Mouse (Mus musculus): ENCODE data around the gene Prkaca. TPM values are rescaled to one million over a fixed set of nuclear protein-coding genes. Genes with fewer than 3 reads are reported as not detected.

The Prkaca gene
- polyA plus RNA-seq, 1 experiment from 2014 or later = 39.9 TPM

DNA sequence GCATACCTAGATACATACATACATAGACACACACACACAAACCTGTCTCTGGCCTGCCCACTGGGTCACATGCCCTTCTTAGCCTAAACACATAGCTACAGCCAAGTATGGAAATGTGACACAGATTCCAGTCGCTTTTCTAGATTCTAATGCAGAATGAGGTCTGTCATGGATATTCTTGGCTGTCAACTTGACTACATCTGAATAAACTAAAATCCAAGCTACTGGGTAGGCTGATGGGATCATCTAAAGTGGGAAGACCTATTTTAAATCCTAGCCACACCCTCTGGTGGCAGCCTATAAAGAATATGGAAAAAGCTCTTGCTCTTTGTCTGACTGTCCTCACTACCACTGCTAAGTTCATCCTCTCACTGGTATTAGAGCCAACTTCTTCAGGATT is 30.3 kb upstream of the Prkaca start:
- WGBS (ENCODE audit: insufficient replicate concordance) = 40% methylated on average over 1 of the region's 1 CpGs
- Histone ChIP-seq H3K9me3 (replicated peaks; ENCODE audit: control insufficient read depth, low read length) (no peaks in the 10 kb centered on the region), H3K36me3 (ENCODE audit: control insufficient read depth, insufficient read depth) (no peaks in the 10 kb centered on the region)

DNA sequence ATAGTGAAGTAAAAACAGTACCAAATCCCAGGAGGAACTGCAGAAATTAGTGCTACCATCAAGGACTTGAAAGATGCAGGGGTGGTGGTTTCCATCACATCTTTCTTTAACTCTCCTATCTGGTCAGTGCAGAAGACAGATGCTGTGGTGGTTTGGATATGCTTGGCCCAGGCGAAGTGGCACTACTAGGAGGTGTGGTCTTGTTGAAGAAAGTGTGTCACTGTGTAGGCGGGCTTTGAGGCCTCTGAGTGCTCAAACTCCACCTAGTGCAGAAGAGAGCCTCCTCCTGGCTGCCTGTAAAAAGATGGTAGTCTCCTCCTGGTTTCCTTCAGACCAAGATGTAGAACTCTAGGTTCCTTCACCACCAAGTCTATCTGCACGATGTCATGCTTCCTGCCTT is 27.3 kb upstream of the Prkaca start:
- no peak overlapping the region for H3K27ac ChIP-seq (ENCODE audit: low read length)
- no peak overlapping the region for H3K4me2 ChIP-seq (ENCODE audit: low read depth, low read length)
- no peaks in the 10 kb centered on the region for H3K27me3 ChIP-seq (ENCODE audit: control insufficient read depth, insufficient read depth, low read depth, low read length)
- no peak overlapping the region for H3K9ac ChIP-seq (ENCODE audit: low read depth, low read length)
- 25% methylated on average over 3 of the region's 3 CpGs for WGBS (ENCODE audit: insufficient replicate concordance)
- H3K4me3 ChIP-seq (ENCODE audit: low read depth, low read length) = no peak overlapping the region
- no peaks in the 10 kb centered on the region for H3K36me3 ChIP-seq (ENCODE audit: control insufficient read depth, insufficient read depth)
- no peaks in the 10 kb centered on the region for H3K9me3 ChIP-seq (replicated peaks; ENCODE audit: control insufficient read depth, low read length)
- no peak for ATAC-seq (ENCODE audit: low read depth)
- H3K4me1 ChIP-seq (ENCODE audit: control insufficient read depth, low read depth, low read length) = no peaks in the 10 kb centered on the region

More for the DNA sequence above, 30.3 kb upstream of the Prkaca start:
- H3K27ac ChIP-seq (ENCODE audit: low read length) = no peak overlapping the region
- no peaks in the 10 kb centered on the region for H3K4me1 ChIP-seq (ENCODE audit: control insufficient read depth, low read depth, low read length)
- no peak overlapping the region for H3K9ac ChIP-seq (ENCODE audit: low read depth, low read length)
- ATAC-seq (ENCODE audit: low read depth) = no peak
- H3K4me3 ChIP-seq (ENCODE audit: low read depth, low read length) = no peak overlapping the region
- no peak overlapping the region for H3K4me2 ChIP-seq (ENCODE audit: low read depth, low read length)
- H3K27me3 ChIP-seq (ENCODE audit: control insufficient read depth, insufficient read depth, low read depth, low read length) = no peaks in the 10 kb centered on the region

DNA sequence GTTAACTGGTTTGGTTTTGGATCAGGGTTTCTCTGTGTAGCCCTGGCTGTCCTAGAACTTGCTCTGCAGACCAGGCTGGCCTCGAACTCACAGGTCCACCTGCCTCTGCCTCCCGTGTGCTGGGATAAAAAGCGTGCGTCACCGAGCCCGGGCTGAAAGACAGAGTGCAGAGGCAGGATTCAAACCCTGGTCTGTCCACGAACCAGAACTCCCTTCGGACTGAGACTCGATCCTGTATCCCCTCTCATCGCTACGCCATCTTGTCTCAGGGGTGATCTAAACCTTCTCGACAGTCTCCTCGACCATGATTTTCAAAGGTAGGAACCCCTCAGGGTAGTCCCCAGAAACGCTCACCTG is 18.1 kb upstream of the Prkaca start:
- Histone ChIP-seq H3K4me1 (ENCODE audit: control insufficient read depth, low read depth, low read length) (peaks cover 19% of the 10 kb centered on the region), H3K9me3 (replicated peaks; ENCODE audit: control insufficient read depth, low read length) (no peaks in the 10 kb centered on the region), H3K4me3 (ENCODE audit: low read depth, low read length) (peak overlapping the region; percentile 83), H3K36me3 (ENCODE audit: control insufficient read depth, insufficient read depth) (peaks cover 2% of the 10 kb centered on the region; the same call in 1 of the 2 replicates), H3K9ac (ENCODE audit: low read depth, low read length) (peak overlapping the region; percentile 13), H3K27ac (ENCODE audit: low read length) (peak overlapping the region; percentile 52), H3K27me3 (ENCODE audit: control insufficient read depth, insufficient read depth, low read depth, low read length) (no peaks in the 10 kb centered on the region), H3K4me2 (ENCODE audit: low read depth, low read length) (peak overlapping the region; percentile 77)
- no peak for ATAC-seq (ENCODE audit: low read depth)
- 2% methylated on average over 14 of the region's 14 CpGs for WGBS (ENCODE audit: insufficient replicate concordance)

DNA sequence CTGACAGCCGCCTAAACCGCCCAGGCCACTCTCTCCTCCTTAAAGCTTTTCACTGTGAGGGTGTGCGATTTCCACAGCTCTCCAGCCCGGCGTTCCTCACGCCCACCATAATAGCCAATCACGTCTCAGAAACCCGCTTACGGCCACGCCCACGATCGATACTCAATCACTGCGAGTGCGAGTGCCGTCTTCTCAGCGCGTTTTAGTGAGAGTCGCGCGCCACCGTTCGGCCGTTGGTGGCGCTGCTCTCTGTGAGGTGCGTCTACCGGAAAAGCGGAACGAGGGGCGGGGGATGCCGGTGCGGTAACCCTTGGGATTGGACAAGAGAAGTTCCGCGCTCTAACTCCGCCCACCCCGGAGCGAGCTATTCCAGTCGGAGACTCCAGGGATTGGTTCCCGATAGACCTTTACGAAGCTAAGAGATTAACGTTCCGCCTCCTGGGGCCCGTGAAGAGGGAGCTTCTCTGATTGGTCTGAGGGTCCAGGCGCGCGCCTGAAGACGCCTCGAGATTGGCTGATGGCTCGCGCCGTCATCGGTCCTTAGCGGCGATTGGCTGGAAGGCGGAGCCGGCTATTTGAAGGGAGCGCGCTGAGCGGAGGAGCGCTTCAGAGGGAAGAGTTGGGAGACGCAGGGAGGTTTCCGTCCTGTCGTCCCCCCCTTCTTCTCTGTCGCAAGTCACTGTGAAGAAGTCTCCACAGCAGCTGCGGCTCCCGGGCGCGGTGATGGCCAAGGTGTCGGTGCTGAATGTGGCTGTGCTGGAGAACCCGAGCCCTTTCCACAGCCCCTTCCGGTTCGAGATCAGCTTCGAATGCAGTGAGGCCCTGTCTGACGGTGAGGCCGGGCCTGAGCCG is 17.5 kb upstream of the Prkaca start, which contains the start of the genes Gm10644 and Asf1b:
Gene Gm10644, minus strand, starts transcription at position 100 of the 852 bp plus-strand sequence.
Gene Asf1b, plus strand, starts transcription at position 402 of the 852 bp plus-strand sequence.
- Histone ChIP-seq H3K36me3 (ENCODE audit: control insufficient read depth, insufficient read depth) (peaks cover 2% of the 10 kb centered on the region; the same call in 1 of the 2 replicates), H3K9ac (ENCODE audit: low read depth, low read length) (peak within 1 kb of the TSS; percentile 80), H3K4me3 (ENCODE audit: low read depth, low read length) (peak within 1 kb of the TSS; percentile 83), H3K4me2 (ENCODE audit: low read depth, low read length) (peak within 1 kb of the TSS; percentile 83), H3K9me3 (replicated peaks; ENCODE audit: control insufficient read depth, low read length) (no peaks in the 10 kb centered on the region), H3K4me1 (ENCODE audit: control insufficient read depth, low read depth, low read length) (peaks cover 19% of the 10 kb centered on the region), H3K27me3 (ENCODE audit: control insufficient read depth, insufficient read depth, low read depth, low read length) (no peaks in the 10 kb centered on the region), H3K27ac (ENCODE audit: low read length) (peak within 1 kb of the TSS; percentile 78)
- ATAC-seq (ENCODE audit: low read depth) = peak; percentile 98
- under 1% methylated on average over 73 of the region's 75 CpGs for WGBS (ENCODE audit: insufficient replicate concordance)

DNA sequence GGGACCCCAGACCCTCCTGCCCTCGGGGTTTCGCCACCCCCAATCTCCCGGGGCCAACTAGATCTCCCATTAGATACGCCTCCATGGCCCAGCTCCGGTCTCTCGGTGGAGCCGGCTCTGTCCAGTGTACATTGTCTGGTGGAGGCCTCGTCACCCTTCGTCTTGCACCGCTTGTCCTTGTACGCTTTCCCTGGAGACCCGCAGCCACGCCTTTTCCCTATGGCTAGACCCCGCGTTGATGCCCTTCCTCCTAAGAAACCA is 16.9 kb upstream of the Prkaca start:
- Histone ChIP-seq H3K27me3 (ENCODE audit: control insufficient read depth, insufficient read depth, low read depth, low read length) (no peaks in the 10 kb centered on the region), H3K27ac (ENCODE audit: low read length) (peak overlapping the region; percentile 78)
- WGBS (ENCODE audit: insufficient replicate concordance) = under 1% methylated on average over 15 of the region's 15 CpGs

DNA sequence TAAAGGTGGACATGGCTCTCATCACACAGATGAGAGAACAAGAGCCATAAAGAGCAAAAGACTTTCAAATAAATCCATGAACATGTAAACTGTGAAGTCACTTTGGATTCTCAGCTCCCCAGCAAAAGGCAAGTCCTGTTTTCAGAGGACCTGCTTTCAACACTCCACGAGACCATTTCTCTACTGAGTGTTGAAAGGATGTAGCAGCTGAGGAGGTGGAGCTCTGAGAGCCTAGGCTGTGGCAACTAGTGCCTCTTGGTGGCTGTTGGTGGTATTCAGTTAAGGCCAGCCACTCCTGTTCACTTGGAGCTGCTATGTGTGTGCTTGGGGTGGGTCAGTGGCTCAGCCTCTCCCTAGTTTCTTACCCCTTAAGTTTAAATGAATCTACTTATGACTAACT is 16.0 kb upstream of the Prkaca start:
- H3K4me3 ChIP-seq (ENCODE audit: low read depth, low read length) = peak overlapping the region; percentile 83
- peak overlapping the region; percentile 83 for H3K4me2 ChIP-seq (ENCODE audit: low read depth, low read length)
- WGBS (ENCODE audit: insufficient replicate concordance) = 17% methylated on average over 1 of the region's 1 CpGs
- peaks cover 19% of the 10 kb centered on the region for H3K4me1 ChIP-seq (ENCODE audit: control insufficient read depth, low read depth, low read length)
- H3K27ac ChIP-seq (ENCODE audit: low read length) = 0 out of 2 replicates have a peak overlapping the region, but pooled peaks have one; percentile 25
- no peaks in the 10 kb centered on the region for H3K27me3 ChIP-seq (ENCODE audit: control insufficient read depth, insufficient read depth, low read depth, low read length)
- ATAC-seq (ENCODE audit: low read depth) = no peak
- peaks cover 5% of the 10 kb centered on the region; the same call in 1 of the 2 replicates for H3K36me3 ChIP-seq (ENCODE audit: control insufficient read depth, insufficient read depth)
- H3K9ac ChIP-seq (ENCODE audit: low read depth, low read length) = peak overlapping the region; percentile 80
- no peaks in the 10 kb centered on the region for H3K9me3 ChIP-seq (replicated peaks; ENCODE audit: control insufficient read depth, low read length)

More for the DNA sequence above, 16.9 kb upstream of the Prkaca start:
- Histone ChIP-seq H3K4me3 (ENCODE audit: low read depth, low read length) (peak overlapping the region; percentile 83), H3K4me1 (ENCODE audit: control insufficient read depth, low read depth, low read length) (peaks cover 19% of the 10 kb centered on the region), H3K9ac (ENCODE audit: low read depth, low read length) (peak overlapping the region; percentile 80), H3K36me3 (ENCODE audit: control insufficient read depth, insufficient read depth) (peaks cover 5% of the 10 kb centered on the region; the same call in 1 of the 2 replicates), H3K4me2 (ENCODE audit: low read depth, low read length) (peak overlapping the region; percentile 83), H3K9me3 (replicated peaks; ENCODE audit: control insufficient read depth, low read length) (no peaks in the 10 kb centered on the region)
- no peak for ATAC-seq (ENCODE audit: low read depth)

DNA sequence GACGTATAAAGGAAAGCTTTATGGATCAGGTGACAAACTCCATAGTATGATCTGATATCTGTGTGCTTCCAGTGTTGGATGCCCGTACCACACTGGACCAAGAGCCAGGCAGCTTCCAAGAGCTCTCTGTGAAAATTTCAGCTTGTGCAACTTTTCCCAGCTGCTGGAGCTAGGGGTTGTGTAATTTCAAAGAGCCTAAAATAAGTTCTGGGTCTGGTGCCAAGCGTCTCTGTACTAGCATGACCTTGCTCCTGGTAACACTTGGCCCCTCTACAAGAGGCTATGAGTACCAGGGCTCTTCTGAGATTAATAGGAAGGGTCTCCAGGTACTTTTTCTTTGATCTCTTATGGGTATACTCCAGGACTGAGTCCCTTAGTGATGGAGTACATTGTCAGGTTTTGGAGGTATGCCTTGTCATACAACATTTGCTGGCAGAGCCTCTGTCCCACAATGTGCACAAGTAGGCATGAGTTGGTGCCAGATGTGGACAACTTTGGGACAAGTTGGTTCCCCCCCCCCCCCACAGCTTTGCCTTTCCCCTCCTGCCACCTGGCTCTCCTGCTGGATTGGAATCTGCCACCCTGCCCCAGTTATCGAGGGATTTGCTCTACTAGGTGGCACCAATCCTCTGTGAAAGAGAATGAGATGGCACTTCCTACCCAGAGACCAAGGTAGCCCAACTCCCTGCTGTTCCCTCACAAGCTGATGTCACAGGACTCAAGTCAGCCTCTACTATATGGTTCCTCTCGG is 8.6 kb upstream of the Prkaca start:
- ATAC-seq (ENCODE audit: low read depth) = peak; percentile 30; the same call in 1 of the 2 replicates
- no peak overlapping the region for H3K9ac ChIP-seq (ENCODE audit: low read depth, low read length)
- H3K4me2 ChIP-seq (ENCODE audit: low read depth, low read length) = no peak overlapping the region
- peaks cover 39% of the 10 kb centered on the region for H3K36me3 ChIP-seq (ENCODE audit: control insufficient read depth, insufficient read depth)
- H3K4me1 ChIP-seq (ENCODE audit: control insufficient read depth, low read depth, low read length) = peaks cover 3% of the 10 kb centered on the region; the same call in 1 of the 2 replicates
- WGBS (ENCODE audit: insufficient replicate concordance) = 77% methylated on average over 5 of the region's 5 CpGs
- no peak overlapping the region for H3K4me3 ChIP-seq (ENCODE audit: low read depth, low read length)
- H3K27ac ChIP-seq (ENCODE audit: low read length) = no peak overlapping the region
- H3K27me3 ChIP-seq (ENCODE audit: control insufficient read depth, insufficient read depth, low read depth, low read length) = no peaks in the 10 kb centered on the region
- H3K9me3 ChIP-seq (replicated peaks; ENCODE audit: control insufficient read depth, low read length) = no peaks in the 10 kb centered on the region

DNA sequence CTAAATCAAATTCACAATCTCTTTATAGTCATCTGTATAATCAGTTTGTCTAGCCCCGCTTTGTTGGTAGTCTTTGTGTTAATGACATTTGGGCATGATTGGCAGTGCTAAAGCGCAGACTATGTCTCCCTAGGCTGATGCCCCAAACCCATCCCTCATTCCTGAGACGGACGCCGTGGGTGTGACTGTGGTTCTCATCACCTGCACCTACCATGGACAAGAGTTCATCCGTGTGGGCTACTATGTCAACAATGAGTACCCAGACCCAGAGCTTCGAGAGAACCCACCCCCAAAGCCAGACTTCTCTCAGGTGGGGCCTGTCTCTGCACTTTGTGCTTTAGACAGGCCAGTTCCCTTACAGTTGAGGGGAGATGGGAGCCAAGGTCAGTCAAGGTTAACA is 5.1 kb upstream of the Prkaca start:
- Histone ChIP-seq H3K4me2 (ENCODE audit: low read depth, low read length) (no peak overlapping the region), H3K36me3 (ENCODE audit: control insufficient read depth, insufficient read depth) (peaks cover 45% of the 10 kb centered on the region), H3K9ac (ENCODE audit: low read depth, low read length) (no peak overlapping the region), H3K4me3 (ENCODE audit: low read depth, low read length) (no peak overlapping the region), H3K9me3 (replicated peaks; ENCODE audit: control insufficient read depth, low read length) (no peaks in the 10 kb centered on the region), H3K27ac (ENCODE audit: low read length) (no peak overlapping the region), H3K4me1 (ENCODE audit: control insufficient read depth, low read depth, low read length) (peaks cover 15% of the 10 kb centered on the region), H3K27me3 (ENCODE audit: control insufficient read depth, insufficient read depth, low read depth, low read length) (no peaks in the 10 kb centered on the region)
- WGBS (ENCODE audit: insufficient replicate concordance) = 87% methylated on average over 7 of the region's 7 CpGs
- ATAC-seq (ENCODE audit: low read depth) = no peak

DNA sequence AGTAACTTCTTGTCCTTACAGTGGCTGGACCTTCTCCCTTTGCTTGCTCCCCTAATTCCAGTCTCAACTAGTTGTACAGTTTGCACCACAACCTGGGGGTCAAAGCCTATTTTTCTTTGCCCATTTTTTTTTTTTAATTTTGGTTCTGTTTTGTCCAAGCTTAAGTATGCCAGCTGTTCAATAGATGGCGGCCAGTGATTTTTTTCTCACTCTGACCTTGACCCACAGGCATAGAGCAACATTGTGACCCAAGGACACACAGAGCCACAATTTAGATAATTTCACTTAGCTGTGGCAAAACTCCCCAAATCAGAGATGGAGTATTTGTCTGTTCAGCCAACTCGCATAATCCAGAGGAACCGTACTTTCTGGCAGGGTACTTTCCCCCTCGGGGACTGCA is 1.7 kb upstream of the Prkaca start:
- Histone ChIP-seq H3K4me3 (ENCODE audit: low read depth, low read length) (no peak overlapping the region), H3K9ac (ENCODE audit: low read depth, low read length) (no peak overlapping the region), H3K36me3 (ENCODE audit: control insufficient read depth, insufficient read depth) (peaks cover 34% of the 10 kb centered on the region), H3K4me1 (ENCODE audit: control insufficient read depth, low read depth, low read length) (peaks cover 28% of the 10 kb centered on the region), H3K9me3 (replicated peaks; ENCODE audit: control insufficient read depth, low read length) (no peaks in the 10 kb centered on the region), H3K27ac (ENCODE audit: low read length) (peak overlapping the region; percentile 0; the same call in 1 of the 2 replicates), H3K4me2 (ENCODE audit: low read depth, low read length) (no peak overlapping the region), H3K27me3 (ENCODE audit: control insufficient read depth, insufficient read depth, low read depth, low read length) (no peaks in the 10 kb centered on the region)
- ATAC-seq (ENCODE audit: low read depth) = no peak
- WGBS (ENCODE audit: insufficient replicate concordance) = 82% methylated on average over 4 of the region's 4 CpGs

All from liver, embryonic 16.5 days (tissue).